Mouse (Mus musculus) hindbrain, postnatal 0 days (tissue): ENCODE measurements around the gene Schip1. TPM values are rescaled to one million over a fixed set of nuclear protein-coding genes. Genes with fewer than 3 reads are reported as not detected.

Source experiments
- ATAC-seq: fragments of 200-750 bp; cut with Nextera tagmentation; 2 replicates; pipeline ENCODE4 v1.8.0; 2017; ENCODE audit warnings: mild to moderate bottlenecking, moderate TSS enrichment, moderate library complexity
- DNase-seq: peaks from one replicate; pipeline ENCODE4 v3.0.0-alpha.2; 2015; ENCODE audit warnings: low spot score
- H3K27ac ChIP-seq: fragments of 300-500 bp; sonication (generic); 2 replicates; pipeline ENCODE4 v1.5.1; 2014; ENCODE audit warnings: mild to moderate bottlenecking
- H3K27me3 ChIP-seq: fragments of 300-500 bp; sonication (generic); 2 replicates; pipeline ENCODE4 v1.6.1; 2014; ENCODE audit warnings: low read length, mixed read lengths; ENCODE audit not compliant: insufficient read depth
- H3K36me3 ChIP-seq: fragments of 300-500 bp; sonication (generic); 2 replicates; pipeline ENCODE4 v1.6.1; 2014; ENCODE audit warnings: low read length, mixed read lengths; ENCODE audit not compliant: insufficient read depth
- H3K4me1 ChIP-seq: fragments of 300-500 bp; sonication (generic); 2 replicates; pipeline ENCODE4 v1.6.1; 2014; ENCODE audit warnings: antibody characterized with exemption, low read length, mixed read lengths; ENCODE audit not compliant: insufficient read depth
- H3K4me2 ChIP-seq: fragments of 300-500 bp; sonication (generic); 2 replicates; pipeline ENCODE4 v1.6.1; 2014; ENCODE audit warnings: low read depth, mild to moderate bottlenecking, low read length, moderate library complexity, mixed read lengths
- H3K4me3 ChIP-seq: fragments of 300-500 bp; sonication (generic); 2 replicates; pipeline ENCODE4 v1.5.1; 2014; ENCODE audit warnings: low read length
- H3K9ac ChIP-seq: fragments of 300-500 bp; sonication (generic); replicated peaks from 2 replicates; pipeline ENCODE4 v1.6.1; 2014; ENCODE audit warnings: mild to moderate bottlenecking, low read length, moderate library complexity, mixed read lengths
- H3K9me3 ChIP-seq: fragments of 300-500 bp; sonication (generic); 2 replicates; pipeline ENCODE4 v1.6.1; 2016; ENCODE audit warnings: low read length, mixed read lengths
- CTCF ChIP-seq: IDR thresholded peaks from 2 replicates; pipeline ENCODE4 v1.5.1; 2016; ENCODE audit warnings: antibody characterized with exemption, control low read depth, low read depth
- WGBS: fragments of 180-500 bp; shearing (Covaris S2); extraction: QIAGEN DNeasy Blood & Tissue Kit; methylation state at CpG from one replicate; pipeline ENCODE4 v1.1.7; 2014; 5-methylcytosine and 5-hydroxymethylcytosine counted together
- polyA plus RNA-seq: library from polyadenylated mRNA; unstranded; fragments of >200 nt; fragmentation: Nextera tagmentation; extraction: Ambion mirVana; gene quantifications from 2 replicates; pipeline ENCODE4 v1.2.1, GENCODE M21; 2015
- total RNA-seq: library from RNA; depleted of rRNA; stranded (reverse); fragments of >200 nt; gene quantifications from 2 replicates; pipeline ENCODE4 v1.2.3, GENCODE M21; 2014

Gene Schip1
- total and polyA plus RNA-seq, 2 experiments from 2014 or later: 94.3 to 163 TPM

DNA sequence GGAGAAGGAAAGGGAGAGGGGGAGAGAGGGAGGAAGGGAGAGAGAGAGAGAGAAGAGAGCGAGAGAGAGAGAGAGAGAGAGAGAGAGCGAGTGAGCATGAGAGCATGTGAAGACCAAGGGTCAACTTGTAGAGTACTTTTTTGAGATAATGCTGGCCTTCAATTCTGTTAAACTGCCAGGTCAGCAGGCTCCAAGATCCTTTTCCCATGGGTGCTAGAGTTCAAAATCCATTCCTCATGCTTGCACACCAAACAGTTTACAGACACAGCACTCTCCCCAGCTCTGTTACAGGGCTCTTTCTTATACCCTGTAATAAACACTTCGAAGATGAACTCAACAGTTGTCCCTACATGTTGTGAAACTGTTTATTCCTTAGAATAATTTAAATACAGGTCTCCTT is 450.1 kb downstream of the Schip1 start:
- Histone ChIP-seq H3K9ac (no peak overlapping the region), H3K36me3 (no peaks in the 10 kb centered on the region), H3K27ac (no peak overlapping the region), H3K4me2 (no peak overlapping the region), H3K9me3 (no peaks in the 10 kb centered on the region), H3K4me1 (no peaks in the 10 kb centered on the region), H3K4me3 (no peak overlapping the region), H3K27me3 (no peaks in the 10 kb centered on the region)
- DNase-seq (no peak), ATAC-seq (no peak)
- WGBS: 92% methylated on average over 3 of the region's 3 CpGs
- no peak for TF ChIP-seq CTCF

DNA sequence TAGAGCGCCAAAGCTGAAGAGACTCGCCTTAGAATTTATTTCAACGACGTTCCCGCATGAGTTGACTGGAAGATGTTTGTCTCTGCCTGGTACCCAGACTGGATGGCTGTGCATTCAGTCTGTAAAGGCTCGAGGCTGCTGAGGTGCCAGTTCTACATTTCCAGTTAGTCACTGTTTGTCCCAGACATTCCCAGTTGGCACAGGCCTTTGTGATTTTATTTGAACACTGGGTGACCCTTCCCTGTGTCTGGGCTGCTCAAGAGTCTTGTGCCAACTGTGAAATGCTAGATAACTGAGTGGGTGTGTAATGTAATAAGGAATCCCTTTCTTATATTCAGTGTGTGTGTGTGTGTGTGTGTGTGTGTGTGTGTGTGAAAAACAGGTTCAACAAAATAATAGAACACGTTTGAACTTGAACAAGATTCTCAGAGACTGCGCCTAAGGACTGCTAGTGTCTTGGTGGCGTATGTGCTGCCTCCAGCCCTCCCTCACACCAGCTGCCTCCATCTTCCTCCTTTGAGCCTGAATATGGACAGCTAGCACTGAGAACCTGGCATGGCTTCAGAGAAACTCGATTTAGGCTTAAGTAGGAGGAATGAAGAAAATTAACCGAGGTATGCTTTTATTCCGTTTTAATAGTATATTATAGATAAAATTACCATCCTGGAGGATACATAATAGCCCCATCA is 451.9 kb downstream of the Schip1 start:
- ATAC-seq (no peak), DNase-seq (peak; percentile 29)
- Histone ChIP-seq H3K4me3 (no peak overlapping the region), H3K36me3 (no peaks in the 10 kb centered on the region), H3K9me3 (no peaks in the 10 kb centered on the region), H3K4me1 (no peaks in the 10 kb centered on the region), H3K4me2 (no peak overlapping the region), H3K27ac (no peak overlapping the region), H3K27me3 (no peaks in the 10 kb centered on the region), H3K9ac (no peak overlapping the region)
- no peak for TF ChIP-seq CTCF
- WGBS: 63% methylated on average over 12 of the region's 12 CpGs

DNA sequence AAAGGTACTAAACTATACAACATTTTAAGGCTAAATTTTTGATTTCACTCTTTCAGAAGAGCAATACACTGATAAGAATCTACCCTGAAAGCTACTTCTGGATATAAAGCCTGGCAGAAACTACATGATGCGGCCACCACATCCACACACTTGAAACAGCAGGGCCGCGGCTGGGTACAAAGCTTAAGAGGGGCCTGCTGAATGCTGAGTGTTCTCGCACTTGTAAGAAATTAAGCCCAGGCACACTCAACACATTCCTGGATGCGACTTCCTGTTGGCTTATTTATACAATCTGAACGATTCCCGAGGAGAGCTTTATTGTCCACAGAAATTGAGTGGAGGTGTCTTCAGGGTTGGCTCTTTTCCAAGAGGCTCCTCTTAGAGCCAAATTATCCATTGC is 452.6 kb downstream of the Schip1 start:
- 34% methylated on average over 7 of the region's 7 CpGs for WGBS
- ATAC-seq (no peak), DNase-seq (peak; percentile 21)
- Histone ChIP-seq H3K9ac (no peak overlapping the region), H3K4me3 (no peak overlapping the region), H3K36me3 (no peaks in the 10 kb centered on the region), H3K27ac (no peak overlapping the region), H3K4me2 (no peak overlapping the region), H3K9me3 (no peaks in the 10 kb centered on the region), H3K4me1 (no peaks in the 10 kb centered on the region), H3K27me3 (no peaks in the 10 kb centered on the region)
- TF ChIP-seq CTCF: no peak

- Histone ChIP-seq H3K36me3 (no peaks in the 10 kb centered on the region), H3K9ac (no peak overlapping the region), H3K4me1 (no peaks in the 10 kb centered on the region), H3K4me3 (no peak overlapping the region), H3K27me3 (no peaks in the 10 kb centered on the region), H3K27ac (no peak overlapping the region), H3K9me3 (no peaks in the 10 kb centered on the region), H3K4me2 (no peak overlapping the region)
- no peak for TF ChIP-seq CTCF
- 92% methylated on average over 8 of the region's 8 CpGs for WGBS
- no peak for ATAC-seq
- no peak for DNase-seq
These were observed 453.4 kb downstream of the Schip1 start for GRCm38 (mm10) chr3:68518041-68518440.

- H3K4me1 ChIP-seq: no peaks in the 10 kb centered on the region
- no peak for ATAC-seq
- no peaks in the 10 kb centered on the region for H3K27me3 ChIP-seq
- H3K4me2 ChIP-seq: no peak overlapping the region
- no peaks in the 10 kb centered on the region for H3K9me3 ChIP-seq
- no peak overlapping the region for H3K27ac ChIP-seq
- H3K4me3 ChIP-seq: no peak overlapping the region
- H3K9ac ChIP-seq: no peak overlapping the region
- 96% methylated on average over 5 of the region's 5 CpGs for WGBS
- H3K36me3 ChIP-seq: no peaks in the 10 kb centered on the region
- no peak for TF ChIP-seq CTCF
- no peak for DNase-seq
These were observed 454.0 kb downstream of the Schip1 start for GRCm38 (mm10) chr3:68518586-68518985.

- DNase-seq (no peak), ATAC-seq (no peak)
- Histone ChIP-seq H3K27me3 (no peaks in the 10 kb centered on the region), H3K4me1 (0 out of 2 replicates have a peak, but pooled peaks cover 5% of the 10 kb centered on the region), H3K36me3 (no peaks in the 10 kb centered on the region), H3K4me2 (no peak overlapping the region), H3K27ac (no peak overlapping the region), H3K4me3 (no peak overlapping the region), H3K9ac (no peak overlapping the region), H3K9me3 (no peaks in the 10 kb centered on the region)
- 89% methylated on average over 10 of the region's 10 CpGs for WGBS
- no peak for TF ChIP-seq CTCF
These were observed 460.8 kb downstream of the Schip1 start for GRCm38 (mm10) chr3:68525361-68525878.

- H3K4me1 ChIP-seq: 0 out of 2 replicates have a peak, but pooled peaks cover 5% of the 10 kb centered on the region
- WGBS: 46% methylated on average over 4 of the region's 4 CpGs
- no peak overlapping the region for H3K4me3 ChIP-seq
- no peak overlapping the region for H3K27ac ChIP-seq
- no peak for TF ChIP-seq CTCF
- H3K9me3 ChIP-seq: no peaks in the 10 kb centered on the region
- no peaks in the 10 kb centered on the region for H3K27me3 ChIP-seq
- H3K36me3 ChIP-seq: no peaks in the 10 kb centered on the region
- DNase-seq (no peak), ATAC-seq (no peak)
- H3K4me2 ChIP-seq: no peak overlapping the region
- no peak overlapping the region for H3K9ac ChIP-seq
These were observed 461.8 kb downstream of the Schip1 start for GRCm38 (mm10) chr3:68526416-68526815.
